Mouse (Mus musculus): ENCODE results near the gene Calcrl. TPM values are rescaled to one million over a fixed set of nuclear protein-coding genes. Genes with fewer than 3 reads are reported as not detected.
A peak's percentile ranks its signal among the peaks of the same experiment; 100 is the strongest.

The Calcrl gene
- polyA plus RNA-seq, 1 experiment from 2014 or later: 45.9 TPM

GRCm38 (mm10) chr2:84454551-84455235 is 29.5 kb upstream of the Calcrl start:
- no peaks in the 10 kb centered on the region for H3K4me1 ChIP-seq (ENCODE audit: control insufficient read depth, insufficient read depth, low read length)
- 56% methylated on average over 10 of the region's 10 CpGs for WGBS
- H3K27ac ChIP-seq (ENCODE audit: low read length): no peak overlapping the region
- H3K9ac ChIP-seq (ENCODE audit: low read length): peak overlapping the region; percentile 36; the same call in 1 of the 2 replicates
- ATAC-seq (ENCODE audit: insufficient read depth, low FRiP score): no peak
- no peak overlapping the region for H3K4me2 ChIP-seq (ENCODE audit: low read depth, low read length)
- H3K36me3 ChIP-seq (ENCODE audit: control insufficient read depth, insufficient read depth, low read length): no peaks in the 10 kb centered on the region
- no peaks in the 10 kb centered on the region for H3K27me3 ChIP-seq (ENCODE audit: control insufficient read depth, insufficient read depth, low read length)
- no peak overlapping the region for H3K4me3 ChIP-seq (replicated peaks; ENCODE audit: low read length)
- no peaks in the 10 kb centered on the region for H3K9me3 ChIP-seq (replicated peaks; ENCODE audit: control insufficient read depth, low read length)

DNA sequence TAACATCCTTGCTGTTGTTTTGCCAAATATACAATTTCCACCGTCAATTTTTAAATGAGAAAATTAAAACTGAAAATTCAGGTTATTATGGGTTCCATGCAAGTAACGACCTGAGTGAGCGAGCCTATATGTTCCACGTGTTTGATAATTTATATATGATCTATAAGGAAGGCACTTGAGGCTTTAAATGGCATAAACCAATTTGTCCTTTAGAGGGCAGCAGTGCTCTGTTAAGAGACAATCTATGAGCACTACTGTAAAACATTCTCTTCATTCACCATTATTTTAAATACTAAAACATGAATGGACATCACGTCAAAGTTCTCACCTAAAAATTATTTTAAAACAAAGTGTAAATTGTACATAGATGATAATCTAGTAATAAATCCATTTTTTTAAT is 28.8 kb upstream of the Calcrl start:
- no peak overlapping the region for H3K4me2 ChIP-seq (ENCODE audit: low read depth, low read length)
- H3K9ac ChIP-seq (ENCODE audit: low read length): no peak overlapping the region
- WGBS: 12% methylated on average over 5 of the region's 5 CpGs
- ATAC-seq (ENCODE audit: insufficient read depth, low FRiP score): no peak
- no peaks in the 10 kb centered on the region for H3K4me1 ChIP-seq (ENCODE audit: control insufficient read depth, insufficient read depth, low read length)
- H3K27me3 ChIP-seq (ENCODE audit: control insufficient read depth, insufficient read depth, low read length): no peaks in the 10 kb centered on the region
- no peak overlapping the region for H3K27ac ChIP-seq (ENCODE audit: low read length)
- H3K36me3 ChIP-seq (ENCODE audit: control insufficient read depth, insufficient read depth, low read length): no peaks in the 10 kb centered on the region
- no peaks in the 10 kb centered on the region for H3K9me3 ChIP-seq (replicated peaks; ENCODE audit: control insufficient read depth, low read length)
- no peak overlapping the region for H3K4me3 ChIP-seq (replicated peaks; ENCODE audit: low read length)

DNA sequence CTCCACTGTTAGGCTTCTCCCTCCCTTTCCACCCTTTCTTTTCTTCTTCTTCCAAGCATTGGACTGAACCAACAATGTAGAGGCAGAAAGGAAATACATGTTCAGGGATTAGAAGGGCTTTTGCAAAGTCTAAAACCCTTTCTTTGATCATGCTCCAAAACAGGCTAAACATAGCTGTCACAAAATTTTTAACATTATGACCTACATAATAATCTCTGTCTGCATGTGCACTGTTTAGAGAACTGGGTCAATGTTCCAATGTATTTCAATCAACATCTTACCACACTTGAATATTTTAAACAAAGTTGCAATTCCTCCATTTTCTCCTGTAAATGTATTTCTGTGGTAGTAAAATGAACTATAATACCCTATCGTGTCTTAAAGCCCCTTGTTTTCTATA is 20.3 kb upstream of the Calcrl start:
- no peak overlapping the region for H3K27ac ChIP-seq (ENCODE audit: low read length)
- no peaks in the 10 kb centered on the region for H3K4me1 ChIP-seq (ENCODE audit: control insufficient read depth, insufficient read depth, low read length)
- H3K4me2 ChIP-seq (ENCODE audit: low read depth, low read length): no peak overlapping the region
- ATAC-seq (ENCODE audit: insufficient read depth, low FRiP score): no peak
- H3K9me3 ChIP-seq (replicated peaks; ENCODE audit: control insufficient read depth, low read length): no peaks in the 10 kb centered on the region
- 69% methylated on average over 1 of the region's 1 CpGs for WGBS
- H3K36me3 ChIP-seq (ENCODE audit: control insufficient read depth, insufficient read depth, low read length): no peaks in the 10 kb centered on the region
- H3K9ac ChIP-seq (ENCODE audit: low read length): no peak overlapping the region
- H3K4me3 ChIP-seq (replicated peaks; ENCODE audit: low read length): no peak overlapping the region
- H3K27me3 ChIP-seq (ENCODE audit: control insufficient read depth, insufficient read depth, low read length): no peaks in the 10 kb centered on the region

- WGBS: 86% methylated on average over 5 of the region's 5 CpGs
- Histone ChIP-seq H3K4me3 (replicated peaks; ENCODE audit: low read length) (no peak overlapping the region), H3K4me1 (ENCODE audit: control insufficient read depth, insufficient read depth, low read length) (no peaks in the 10 kb centered on the region), H3K27me3 (ENCODE audit: control insufficient read depth, insufficient read depth, low read length) (no peaks in the 10 kb centered on the region), H3K9ac (ENCODE audit: low read length) (no peak overlapping the region), H3K27ac (ENCODE audit: low read length) (no peak overlapping the region), H3K4me2 (ENCODE audit: low read depth, low read length) (no peak overlapping the region), H3K36me3 (ENCODE audit: control insufficient read depth, insufficient read depth, low read length) (no peaks in the 10 kb centered on the region), H3K9me3 (replicated peaks; ENCODE audit: control insufficient read depth, low read length) (no peaks in the 10 kb centered on the region)
- no peak for ATAC-seq (ENCODE audit: insufficient read depth, low FRiP score)
These were observed 16.7 kb upstream of the Calcrl start for GRCm38 (mm10) chr2:84441940-84442339.

DNA sequence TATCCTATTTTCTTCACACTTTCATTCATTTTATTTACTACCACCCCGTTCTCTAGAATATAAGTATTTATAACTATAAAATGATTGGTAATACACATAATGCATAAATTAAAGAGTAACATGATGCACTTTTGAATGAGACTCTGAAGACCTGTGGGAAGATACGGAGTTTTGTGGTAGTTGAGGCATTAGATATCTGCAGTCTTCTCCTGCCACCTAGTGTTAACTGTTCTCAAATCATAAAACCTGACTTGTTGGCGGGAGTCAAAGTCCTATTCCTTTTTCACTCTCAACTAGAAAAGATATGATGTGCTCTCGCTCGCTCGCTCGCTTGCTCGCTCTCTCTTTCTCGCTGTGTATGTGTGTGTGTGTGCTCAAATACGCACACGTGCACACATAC is 4.5 kb upstream of the Calcrl start:
- ATAC-seq (ENCODE audit: insufficient read depth, low FRiP score): 0 out of 2 replicates have a peak, but pooled peaks have one; percentile 22
- Histone ChIP-seq H3K4me2 (ENCODE audit: low read depth, low read length) (no peak overlapping the region; the same call in 1 of the 2 replicates), H3K9ac (ENCODE audit: low read length) (peak overlapping the region; percentile 43; the same call in 1 of the 2 replicates), H3K4me1 (ENCODE audit: control insufficient read depth, insufficient read depth, low read length) (no peaks in the 10 kb centered on the region), H3K27me3 (ENCODE audit: control insufficient read depth, insufficient read depth, low read length) (no peaks in the 10 kb centered on the region), H3K27ac (ENCODE audit: low read length) (no peak overlapping the region), H3K9me3 (replicated peaks; ENCODE audit: control insufficient read depth, low read length) (no peaks in the 10 kb centered on the region), H3K36me3 (ENCODE audit: control insufficient read depth, insufficient read depth, low read length) (no peaks in the 10 kb centered on the region), H3K4me3 (replicated peaks; ENCODE audit: low read length) (no peak overlapping the region)
- 38% methylated on average over 11 of the region's 11 CpGs for WGBS

DNA sequence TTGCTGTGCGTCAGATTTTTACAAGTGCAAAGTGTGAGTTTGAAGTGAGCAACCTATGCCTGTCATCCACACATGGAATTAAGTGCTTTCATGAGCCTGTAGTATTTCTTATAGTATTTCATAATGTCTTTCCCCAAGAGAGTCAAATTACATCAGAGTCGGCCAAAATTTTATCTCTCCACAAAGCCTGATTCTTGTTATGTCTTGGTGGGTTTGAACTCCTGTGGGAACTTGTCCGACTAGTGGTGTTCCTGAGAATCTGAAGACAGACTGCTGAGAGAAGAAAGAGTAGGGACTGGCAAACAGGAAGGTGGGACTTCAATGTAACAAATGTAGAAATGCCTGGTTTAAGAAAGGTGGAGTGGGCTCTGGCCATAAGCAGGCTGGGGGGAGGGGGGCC is 3.6 kb upstream of the Calcrl start:
- Histone ChIP-seq H3K4me2 (ENCODE audit: low read depth, low read length) (no peak overlapping the region), H3K4me1 (ENCODE audit: control insufficient read depth, insufficient read depth, low read length) (no peaks in the 10 kb centered on the region), H3K27me3 (ENCODE audit: control insufficient read depth, insufficient read depth, low read length) (no peaks in the 10 kb centered on the region), H3K36me3 (ENCODE audit: control insufficient read depth, insufficient read depth, low read length) (no peaks in the 10 kb centered on the region), H3K9ac (ENCODE audit: low read length) (no peak overlapping the region), H3K9me3 (replicated peaks; ENCODE audit: control insufficient read depth, low read length) (no peaks in the 10 kb centered on the region), H3K27ac (ENCODE audit: low read length) (no peak overlapping the region), H3K4me3 (replicated peaks; ENCODE audit: low read length) (no peak overlapping the region)
- ATAC-seq (ENCODE audit: insufficient read depth, low FRiP score): no peak
- 35% methylated on average over 3 of the region's 3 CpGs for WGBS

DNA sequence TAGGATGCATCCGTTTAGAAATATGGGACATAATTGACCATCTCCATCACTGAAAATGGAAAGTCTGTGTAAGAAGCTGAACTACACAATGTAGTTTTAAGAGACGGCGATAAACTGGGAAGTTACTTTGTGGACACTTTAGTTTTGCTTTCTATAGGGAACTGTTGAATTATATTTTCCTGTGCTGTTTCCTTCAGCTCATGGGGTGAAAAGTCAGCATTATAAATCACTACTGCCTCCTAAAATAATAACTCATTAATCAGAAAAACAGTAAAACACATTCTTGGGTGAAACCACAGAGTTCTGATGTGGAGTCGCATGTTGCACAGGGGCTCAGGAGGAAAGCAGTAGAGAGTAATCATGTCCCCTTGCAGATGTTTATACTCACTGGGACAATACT is 1.3 kb upstream of the Calcrl start:
- Histone ChIP-seq H3K4me1 (ENCODE audit: control insufficient read depth, insufficient read depth, low read length) (no peaks in the 10 kb centered on the region), H3K9me3 (replicated peaks; ENCODE audit: control insufficient read depth, low read length) (no peaks in the 10 kb centered on the region), H3K4me3 (replicated peaks; ENCODE audit: low read length) (no peak overlapping the region), H3K36me3 (ENCODE audit: control insufficient read depth, insufficient read depth, low read length) (no peaks in the 10 kb centered on the region), H3K27me3 (ENCODE audit: control insufficient read depth, insufficient read depth, low read length) (no peaks in the 10 kb centered on the region), H3K27ac (ENCODE audit: low read length) (no peak overlapping the region; the same call in none of the 2 replicates), H3K9ac (ENCODE audit: low read length) (no peak overlapping the region), H3K4me2 (ENCODE audit: low read depth, low read length) (0 out of 2 replicates have a peak overlapping the region, but pooled peaks have one; percentile 5)
- ATAC-seq (ENCODE audit: insufficient read depth, low FRiP score): no peak
- WGBS: 66% methylated on average over 4 of the region's 4 CpGs

GRCm38 (mm10) chr2:84416501-84416900 is 8.7 kb downstream of the Calcrl start:
- Histone ChIP-seq H3K9ac (ENCODE audit: low read length) (no peak overlapping the region), H3K27me3 (ENCODE audit: control insufficient read depth, insufficient read depth, low read length) (no peaks in the 10 kb centered on the region), H3K36me3 (ENCODE audit: control insufficient read depth, insufficient read depth, low read length) (no peaks in the 10 kb centered on the region), H3K9me3 (replicated peaks; ENCODE audit: control insufficient read depth, low read length) (no peaks in the 10 kb centered on the region), H3K4me3 (replicated peaks; ENCODE audit: low read length) (no peak overlapping the region), H3K27ac (ENCODE audit: low read length) (no peak overlapping the region), H3K4me2 (ENCODE audit: low read depth, low read length) (no peak overlapping the region), H3K4me1 (ENCODE audit: control insufficient read depth, insufficient read depth, low read length) (no peaks in the 10 kb centered on the region)
- 81% methylated on average over 4 of the region's 4 CpGs for WGBS
- no peak for ATAC-seq (ENCODE audit: insufficient read depth, low FRiP score)

DNA sequence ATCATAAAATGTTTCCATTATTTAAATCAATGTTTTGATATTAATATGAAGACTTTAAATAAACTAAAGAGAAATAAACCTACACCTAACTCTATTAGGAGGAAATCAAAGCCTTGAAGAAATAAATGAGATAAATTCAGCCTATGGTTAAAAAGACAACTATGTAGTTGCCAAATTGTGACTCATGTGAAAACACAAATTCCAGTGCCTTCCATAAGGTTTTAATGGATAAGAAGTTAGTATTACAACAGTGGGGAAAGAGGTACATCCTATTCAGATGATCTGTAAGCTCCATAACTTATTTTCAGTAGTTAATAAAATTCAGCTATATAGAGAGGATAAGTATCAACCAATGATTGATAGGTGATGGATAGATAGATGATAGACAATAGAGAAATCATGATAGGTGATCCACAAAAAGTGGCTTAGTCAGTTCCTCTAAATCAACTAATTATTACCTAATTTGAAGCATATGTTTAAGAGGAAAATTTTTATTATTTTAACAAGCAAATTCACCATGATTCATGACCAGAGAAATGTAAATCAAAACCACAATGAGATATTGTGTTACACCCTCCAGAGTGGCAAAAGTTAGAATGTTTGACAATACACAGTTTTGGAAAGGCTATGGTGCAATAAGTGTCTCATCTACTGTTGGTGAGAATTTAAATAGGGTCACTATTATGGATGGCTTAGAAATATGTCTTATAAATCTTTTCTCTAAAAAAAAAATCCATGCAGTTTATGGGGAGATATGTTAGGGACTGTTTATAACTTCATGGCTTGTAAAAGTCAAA is 15.2 kb downstream of the Calcrl start:
- Histone ChIP-seq H3K4me3 (replicated peaks; ENCODE audit: low read length) (no peak overlapping the region), H3K36me3 (ENCODE audit: control insufficient read depth, insufficient read depth, low read length) (no peaks in the 10 kb centered on the region), H3K27me3 (ENCODE audit: control insufficient read depth, insufficient read depth, low read length) (no peaks in the 10 kb centered on the region), H3K9ac (ENCODE audit: low read length) (no peak overlapping the region), H3K27ac (ENCODE audit: low read length) (no peak overlapping the region), H3K4me2 (ENCODE audit: low read depth, low read length) (no peak overlapping the region), H3K9me3 (replicated peaks; ENCODE audit: control insufficient read depth, low read length) (no peaks in the 10 kb centered on the region), H3K4me1 (ENCODE audit: control insufficient read depth, insufficient read depth, low read length) (no peaks in the 10 kb centered on the region)
- no peak for ATAC-seq (ENCODE audit: insufficient read depth, low FRiP score)
